Mouse (Mus musculus): Measurements from ENCODE around the gene Gucy1b1. TPM values are rescaled to one million over a fixed set of nuclear protein-coding genes. Genes with fewer than 3 reads are reported as not detected.

The Gucy1b1 gene
- polyA plus RNA-seq, 1 experiment from 2014 or later: 64.6 TPM

- H3K27me3 ChIP-seq (ENCODE audit: control insufficient read depth, insufficient read depth, low read length): no peaks in the 10 kb centered on the region
- no peak overlapping the region for H3K9ac ChIP-seq (replicated peaks; ENCODE audit: low read depth, low read length)
- H3K27ac ChIP-seq (ENCODE audit: low read length): no peak overlapping the region
- ATAC-seq (ENCODE audit: insufficient number of reproducible peaks, insufficient read depth, low FRiP score, low read depth): no peak
- 84% methylated on average over 2 of the region's 2 CpGs for WGBS
- no peak overlapping the region for H3K4me2 ChIP-seq (replicated peaks; ENCODE audit: low read depth, low read length)
- peaks cover 8% of the 10 kb centered on the region; the same call in 1 of the 2 replicates for H3K4me1 ChIP-seq (ENCODE audit: control insufficient read depth, insufficient read depth, low read length)
- H3K36me3 ChIP-seq (ENCODE audit: control insufficient read depth, insufficient read depth, low read length): no peaks in the 10 kb centered on the region
- H3K9me3 ChIP-seq (ENCODE audit: control insufficient read depth, low read depth, low read length): no peaks in the 10 kb centered on the region
- no peak overlapping the region for H3K4me3 ChIP-seq (ENCODE audit: low read depth, low read length)
Observed at GRCm38 (mm10) chr3:81986103-81986502, 88.4 kb downstream of the Gucy1b1 start.

- no peak overlapping the region for H3K4me2 ChIP-seq (replicated peaks; ENCODE audit: low read depth, low read length)
- WGBS: 74% methylated on average over 1 of the region's 1 CpGs
- H3K9me3 ChIP-seq (ENCODE audit: control insufficient read depth, low read depth, low read length): no peaks in the 10 kb centered on the region
- ATAC-seq (ENCODE audit: insufficient number of reproducible peaks, insufficient read depth, low FRiP score, low read depth): no peak
- H3K4me3 ChIP-seq (ENCODE audit: low read depth, low read length): no peak overlapping the region
- H3K36me3 ChIP-seq (ENCODE audit: control insufficient read depth, insufficient read depth, low read length): no peaks in the 10 kb centered on the region
- no peak overlapping the region for H3K9ac ChIP-seq (replicated peaks; ENCODE audit: low read depth, low read length)
- peaks cover 8% of the 10 kb centered on the region; the same call in 1 of the 2 replicates for H3K4me1 ChIP-seq (ENCODE audit: control insufficient read depth, insufficient read depth, low read length)
- no peaks in the 10 kb centered on the region for H3K27me3 ChIP-seq (ENCODE audit: control insufficient read depth, insufficient read depth, low read length)
- H3K27ac ChIP-seq (ENCODE audit: low read length): no peak overlapping the region
Observed at GRCm38 (mm10) chr3:81985100-81985499, 89.4 kb downstream of the Gucy1b1 start.

GRCm38 (mm10) chr3:81983120-81983895, 91.2 kb downstream of the Gucy1b1 start:
- Histone ChIP-seq H3K27me3 (ENCODE audit: control insufficient read depth, insufficient read depth, low read length) (no peaks in the 10 kb centered on the region), H3K4me1 (ENCODE audit: control insufficient read depth, insufficient read depth, low read length) (0 out of 2 replicates have a peak, but pooled peaks cover 3% of the 10 kb centered on the region), H3K36me3 (ENCODE audit: control insufficient read depth, insufficient read depth, low read length) (no peaks in the 10 kb centered on the region), H3K4me3 (ENCODE audit: low read depth, low read length) (no peak overlapping the region), H3K4me2 (replicated peaks; ENCODE audit: low read depth, low read length) (no peak overlapping the region), H3K9ac (replicated peaks; ENCODE audit: low read depth, low read length) (no peak overlapping the region), H3K9me3 (ENCODE audit: control insufficient read depth, low read depth, low read length) (no peaks in the 10 kb centered on the region), H3K27ac (ENCODE audit: low read length) (no peak overlapping the region)
- WGBS: 72% methylated on average over 8 of the region's 8 CpGs
- no peak for ATAC-seq (ENCODE audit: insufficient number of reproducible peaks, insufficient read depth, low FRiP score, low read depth)

Small RNA genes lying within 50 kb of the gene (microRNA-seq; reads per million reads assigned to microRNA genes)
- gene Mir7010: not detected

Other genes starting within 250 kb of the Gucy1b1 start
- 19.6 and 20.9 TPM in 2 replicates for gene Ctso, start 142.1 kb downstream of the Gucy1b1 start, polyA plus RNA-seq (2014; fragmentation: Nextera tagmentation; extraction: Ambion mirVana)
- 1.0 TPM in 2 replicates for gene Tdo2, start 98.5 kb downstream of the Gucy1b1 start, polyA plus RNA-seq (2014; fragmentation: Nextera tagmentation; extraction: Ambion mirVana)
- gene Asic5, start 92.4 kb downstream of the Gucy1b1 start, polyA plus RNA-seq (2014; fragmentation: Nextera tagmentation; extraction: Ambion mirVana): not detected in 2 replicates
- gene Gucy1a1, start 71.1 kb upstream of the Gucy1b1 start, polyA plus RNA-seq (2014; fragmentation: Nextera tagmentation; extraction: Ambion mirVana): 80.3 and 84.0 TPM in 2 replicates